Comparison of ENCODE assay signal across 22 mouse cellular contexts in genomic region chr10:53568531-53568930, GRCm38 (mm10). TPM values are rescaled to one million over a fixed set of nuclear protein-coding genes. Genes with fewer than 3 reads are reported as not detected.
DNase-seq lines count a peak whose midpoint lies in the region; ATAC-seq and TF ChIP-seq lines count a peak whose summit lies in the region.
"Had no signal": no experiment of that assay in that cellular context is flagged by ENCODE, and none has a peak within 500 bp of the region (broad histone marks: within the 10 kb centered on the region; RNA-seq: fewer than 3 reads in every experiment).

No protein-coding gene starts in this region.

- H3K36me3 ChIP-seq in forebrain, embryonic 14.5 days (ENCODE audit: control insufficient read depth, insufficient read depth, low read length): no peaks in the 10 kb centered on the region
- no peaks in the 10 kb centered on the region for H3K36me3 ChIP-seq in forebrain, postnatal 0 days (ENCODE audit: insufficient read depth)
- H3K36me3 ChIP-seq in midbrain, embryonic 11.5 days (ENCODE audit: control insufficient read depth, insufficient read depth, low read length): no peaks in the 10 kb centered on the region
- H3K36me3 ChIP-seq: forebrain, embryonic 10.5 days; neural tube, embryonic 15.5 days had no signal

- peak; percentile 4 for DNase-seq in forebrain, embryonic 14.5 days (ENCODE audit: low spot score)
- no peak for DNase-seq in forebrain, postnatal 0 days
- DNase-seq in kidney, postnatal 14 days: peak; percentile 16
- DNase-seq in kidney, adult 11 months: no peak
- DNase-seq in retina, postnatal 1 day: peak; percentile 6
- no peak for DNase-seq in retina, embryonic 14.5 days (ENCODE audit: low spot score)
- DNase-seq in midbrain, embryonic 11.5 days (ENCODE audit: low spot score, missing footprints): no peak
- DNase-seq: adrenal gland, postnatal 25 days; cerebellum, adult 9-11 months; heart, postnatal 36 days; lung, adult 18-20 months; thymus, adult 2 months had no signal

- no peaks in the 10 kb centered on the region for H3K9me3 ChIP-seq in forebrain, embryonic 14.5 days (replicated peaks; ENCODE audit: control insufficient read depth, low read length)
- no peaks in the 10 kb centered on the region for H3K9me3 ChIP-seq in forebrain, postnatal 0 days (ENCODE audit: low read length)
- H3K9me3 ChIP-seq in midbrain, embryonic 11.5 days (ENCODE audit: control insufficient read depth, low read length): no peaks in the 10 kb centered on the region
- H3K9me3 ChIP-seq: forebrain, embryonic 10.5 days; heart, embryonic 15.5 days; liver, embryonic 12.5 days; midbrain, embryonic 10.5 days; neural tube, embryonic 15.5 days had no signal

- ATAC-seq in forebrain, embryonic 14.5 days: no peak
- ATAC-seq in forebrain, postnatal 0 days: no peak
- ATAC-seq in frontal cortex, adult (ENCODE audit: low TSS enrichment): no peak
- no peak for ATAC-seq in midbrain, embryonic 11.5 days (ENCODE audit: low FRiP score)
- ATAC-seq: CD4-positive, CD25-positive, alpha-beta regulatory T cell, adult 4 months; inflammation-experienced regulatory T-cells, adult 6 months; liver, embryonic 12.5 days had no signal

- no peaks in the 10 kb centered on the region for H3K4me1 ChIP-seq in forebrain, embryonic 14.5 days (ENCODE audit: control insufficient read depth, insufficient read depth, low read length)
- H3K4me1 ChIP-seq in forebrain, postnatal 0 days (ENCODE audit: insufficient read depth): no peaks in the 10 kb centered on the region
- no peaks in the 10 kb centered on the region for H3K4me1 ChIP-seq in midbrain, embryonic 11.5 days (ENCODE audit: control insufficient read depth, insufficient read depth, low read length)
- H3K4me1 ChIP-seq: forebrain, embryonic 10.5 days; liver, embryonic 12.5 days; midbrain, embryonic 10.5 days; neural tube, embryonic 15.5 days had no signal

- no peak overlapping the region for H3K9ac ChIP-seq in forebrain, embryonic 14.5 days (ENCODE audit: low read length)
- no peak overlapping the region for H3K9ac ChIP-seq in forebrain, postnatal 0 days
- no peak overlapping the region for H3K9ac ChIP-seq in midbrain, embryonic 11.5 days (ENCODE audit: low read length)
- H3K9ac ChIP-seq: heart, embryonic 15.5 days; hindbrain, embryonic 14.5 days; liver, embryonic 12.5 days; neural tube, embryonic 15.5 days had no signal

- H3K27ac ChIP-seq in forebrain, embryonic 14.5 days (ENCODE audit: low read depth, low read length): no peak overlapping the region
- H3K27ac ChIP-seq in forebrain, postnatal 0 days (ENCODE audit: low read depth, low read length): no peak overlapping the region
- no peak overlapping the region for H3K27ac ChIP-seq in midbrain, embryonic 11.5 days (ENCODE audit: low read depth, low read length)
- H3K27ac ChIP-seq: forebrain, embryonic 10.5 days; heart, embryonic 15.5 days; hindbrain, embryonic 14.5 days; layer of hippocampus, adult 2 months; liver, embryonic 12.5 days; midbrain, embryonic 10.5 days; neural tube, embryonic 15.5 days had no signal

- no peak for TF ChIP-seq CTCF in forebrain, postnatal 0 days (IDR thresholded peaks at IDR 0.05; ENCODE audit: low read depth)

- H3K4me3 ChIP-seq in forebrain, embryonic 14.5 days (ENCODE audit: low read depth, low read length): no peak overlapping the region
- no peak overlapping the region for H3K4me3 ChIP-seq in forebrain, postnatal 0 days (ENCODE audit: low read depth, low read length)
- H3K4me3 ChIP-seq in midbrain, embryonic 11.5 days (ENCODE audit: low read depth, low read length): no peak overlapping the region
- H3K4me3 ChIP-seq: forebrain, embryonic 10.5 days; heart, embryonic 15.5 days; layer of hippocampus, adult 2 months; liver, embryonic 12.5 days; midbrain, embryonic 10.5 days; neural tube, embryonic 15.5 days had no signal

- no peak overlapping the region for H3K4me2 ChIP-seq in forebrain, embryonic 14.5 days (ENCODE audit: low read length)
- H3K4me2 ChIP-seq in forebrain, postnatal 0 days (ENCODE audit: low read depth): no peak overlapping the region
- H3K4me2 ChIP-seq in midbrain, embryonic 11.5 days: no peak overlapping the region
- H3K4me2 ChIP-seq: heart, embryonic 15.5 days; hindbrain, embryonic 14.5 days; liver, embryonic 12.5 days; neural tube, embryonic 15.5 days had no signal

- no peaks in the 10 kb centered on the region for H3K27me3 ChIP-seq in forebrain, embryonic 14.5 days (replicated peaks; ENCODE audit: control insufficient read depth, insufficient read depth, low read length)
- no peaks in the 10 kb centered on the region for H3K27me3 ChIP-seq in forebrain, postnatal 0 days (ENCODE audit: insufficient read depth, low read length)
- no peaks in the 10 kb centered on the region for H3K27me3 ChIP-seq in midbrain, embryonic 11.5 days (ENCODE audit: control insufficient read depth, insufficient read depth, low read length)
- H3K27me3 ChIP-seq: heart, embryonic 15.5 days; liver, embryonic 12.5 days; neural tube, embryonic 15.5 days had no signal

RNA-seq across cellular contexts. Expression of gene Asf1a, which starts 28.0 kb away (rescaled TPM):
- 107 and 119 TPM in 2 replicates for polyA plus RNA-seq in forebrain, embryonic 14.5 days (2014; fragmentation: Nextera tagmentation; extraction: Ambion mirVana)
- 39.1 and 40.6 TPM in 2 replicates for total RNA-seq in forebrain, postnatal 0 days (2014; rRNA removed)
- 62.1 and 72.8 TPM in 2 replicates for polyA plus RNA-seq in forebrain, postnatal 0 days (2015; fragmentation: Nextera tagmentation; extraction: Ambion mirVana)
- 178 and 194 TPM in 2 replicates for polyA plus RNA-seq in midbrain, embryonic 11.5 days (2014; fragmentation: Nextera tagmentation; extraction: Ambion mirVana)

Comparison
In these comparisons a context has a peak if more than half of its experiments do, and no peak if none do; other contexts are left out.
1. DNase-seq: peak in forebrain, embryonic 14.5 days (single experiment), kidney, postnatal 14 days (single experiment) and retina, postnatal 1 day (single experiment); none in forebrain, postnatal 0 days (single experiment), kidney, adult 11 months (single experiment), retina, embryonic 14.5 days (single experiment) and midbrain, embryonic 11.5 days (single experiment).